Mouse (Mus musculus) cerebral cortex, adult 2 months (tissue): ENCODE data around the gene Dok4.

Source experiments
- WGBS: fragments of 180-500 bp; shearing (Covaris S2); methylation state at CpG from one replicate; pipeline ENCODE4 v1.1.7; 2018; 5-methylcytosine and 5-hydroxymethylcytosine counted together

Dok4 gene

GRCm38 (mm10) chr8:94838600-94838999, 37.5 kb downstream of the Dok4 start:
- WGBS, result under 1% methylated on average over 24 of the region's 24 CpGs

DNA sequence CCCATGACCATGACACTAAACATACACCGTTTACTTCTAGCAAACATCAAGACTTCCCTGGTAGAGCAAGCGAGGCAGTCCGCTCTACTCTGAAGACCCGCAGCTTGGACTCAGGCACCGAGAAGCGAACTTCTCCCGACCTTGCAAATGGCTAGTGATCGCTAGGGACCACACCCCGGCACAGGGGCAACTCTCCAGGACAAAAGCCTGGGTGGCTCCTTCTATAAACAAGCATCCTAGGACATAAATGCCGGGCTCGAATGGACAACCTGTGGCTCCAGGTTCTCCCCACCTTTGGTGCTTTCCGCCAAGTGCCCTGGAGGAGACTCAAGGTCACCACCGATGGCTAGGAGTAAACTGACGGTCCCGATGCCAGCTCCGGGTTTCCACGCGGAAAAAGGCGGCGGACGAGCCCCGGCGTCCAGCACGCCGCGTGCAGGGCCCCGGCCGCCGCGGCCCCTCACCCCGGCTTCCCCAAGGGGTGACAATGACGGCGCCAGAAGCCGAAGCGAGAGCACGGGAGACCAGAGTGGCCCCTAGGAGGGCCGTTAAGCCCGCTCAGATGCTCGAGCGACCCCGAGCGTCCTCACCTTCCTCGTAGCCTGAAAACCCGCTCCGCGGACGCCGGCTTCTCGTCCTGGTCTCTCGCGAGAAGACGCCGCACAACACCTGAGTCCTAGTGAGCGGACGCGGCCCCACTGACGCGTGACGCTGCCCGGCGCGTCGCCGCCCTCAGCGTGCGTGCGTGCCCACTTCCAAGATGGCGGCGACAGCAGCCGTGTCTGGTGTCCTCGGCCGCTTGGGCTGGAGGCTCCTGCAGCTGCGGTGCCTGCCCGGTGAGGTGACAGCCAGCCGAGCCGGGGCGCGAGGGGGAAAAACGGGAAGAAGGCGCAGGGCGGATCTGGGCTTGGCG, 38.2 kb downstream of the Dok4 start, which contains the start of the genes Coq9 and Ciapin1:
Gene Coq9 (plus strand): TSS at position 660 of the 913 bp plus-strand sequence.
Gene Ciapin1 (minus strand): TSS at position 697 of the 913 bp plus-strand sequence.
- under 1% methylated on average over 82 of the region's 82 CpGs for WGBS

DNA sequence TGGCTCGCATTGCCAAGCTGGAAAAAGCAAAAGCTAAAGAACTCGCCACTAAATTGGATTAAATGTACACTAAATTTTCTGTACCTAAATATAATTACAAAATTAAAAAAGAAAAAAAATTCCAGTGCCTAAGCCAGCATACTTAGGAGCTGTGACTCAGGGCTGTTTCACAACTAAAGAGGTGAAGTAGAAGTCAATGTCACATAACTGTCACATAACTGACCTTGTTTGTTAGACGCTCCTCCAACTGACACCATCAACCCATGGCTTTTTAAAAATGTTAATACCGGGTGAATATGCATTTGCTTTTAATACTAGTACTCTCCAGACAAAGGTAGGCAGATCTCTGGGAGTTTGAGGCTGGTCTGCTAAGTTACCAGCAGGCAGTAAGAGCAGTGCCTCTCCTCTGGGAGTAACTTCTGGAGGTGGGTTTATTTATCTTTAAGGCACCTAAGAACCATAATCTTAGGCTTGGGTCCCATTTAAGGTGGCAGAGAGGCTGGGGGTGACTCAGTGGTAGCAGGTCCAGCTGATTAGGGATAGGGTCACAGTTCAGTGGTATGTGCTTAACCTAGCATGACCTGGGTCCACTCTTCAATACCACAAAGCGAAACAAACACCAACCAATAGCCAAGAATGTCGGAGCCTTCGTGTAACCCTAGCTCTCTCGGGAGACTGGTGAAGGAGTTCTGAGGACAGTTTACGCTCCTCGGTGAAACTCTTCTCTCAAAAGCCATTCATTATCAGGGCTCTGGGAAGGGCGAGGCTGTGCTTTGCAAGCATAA, 39.5 kb downstream of the Dok4 start:
- WGBS, result 67% methylated on average over 11 of the region's 11 CpGs

DNA sequence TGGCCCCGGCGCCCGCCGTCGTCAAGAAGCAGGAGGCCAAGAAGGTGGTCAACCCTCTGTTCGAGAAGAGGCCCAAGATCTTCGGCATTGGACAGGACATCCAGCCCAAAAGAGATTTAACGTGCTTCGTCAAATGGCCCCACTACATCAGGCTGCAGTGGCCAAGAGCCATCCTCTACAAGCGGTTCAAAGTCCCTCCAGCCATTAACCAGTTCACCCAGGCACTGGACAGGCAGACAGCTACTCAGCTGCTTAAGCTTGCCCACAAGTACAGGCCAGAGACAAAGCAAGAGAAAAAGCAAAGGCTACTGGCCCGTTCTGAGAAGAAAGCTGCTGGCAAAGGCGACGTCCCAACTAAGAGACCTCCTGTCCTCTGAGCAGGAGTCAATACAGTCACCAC, 40.4 kb downstream of the Dok4 start:
- 85% methylated on average over 13 of the region's 13 CpGs for WGBS

DNA sequence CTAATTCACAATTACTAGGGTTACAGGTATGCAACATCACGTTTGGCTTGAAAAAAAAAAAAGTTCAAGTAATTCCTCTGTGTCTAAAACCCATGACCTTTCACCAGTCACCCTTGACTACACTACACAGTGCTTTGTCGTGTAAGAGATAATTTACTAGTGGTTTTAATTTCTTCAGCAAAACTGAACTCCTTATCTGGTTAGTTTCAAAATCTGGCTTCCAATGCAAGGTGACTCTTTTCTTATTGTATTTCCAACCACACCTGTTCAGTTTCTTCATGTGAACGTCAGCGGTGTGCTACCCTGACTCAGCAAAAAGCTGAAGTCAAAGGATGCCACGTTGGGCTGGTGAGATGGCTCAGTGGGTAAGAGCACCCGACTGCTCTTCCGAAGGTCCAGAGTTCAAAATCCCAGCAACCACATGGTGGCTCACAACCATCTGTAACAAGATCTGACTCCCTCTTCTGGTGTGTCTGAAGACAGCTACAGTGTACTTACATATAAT, 42.2 kb downstream of the Dok4 start:
- WGBS, result 70% methylated on average over 7 of the region's 7 CpGs

DNA sequence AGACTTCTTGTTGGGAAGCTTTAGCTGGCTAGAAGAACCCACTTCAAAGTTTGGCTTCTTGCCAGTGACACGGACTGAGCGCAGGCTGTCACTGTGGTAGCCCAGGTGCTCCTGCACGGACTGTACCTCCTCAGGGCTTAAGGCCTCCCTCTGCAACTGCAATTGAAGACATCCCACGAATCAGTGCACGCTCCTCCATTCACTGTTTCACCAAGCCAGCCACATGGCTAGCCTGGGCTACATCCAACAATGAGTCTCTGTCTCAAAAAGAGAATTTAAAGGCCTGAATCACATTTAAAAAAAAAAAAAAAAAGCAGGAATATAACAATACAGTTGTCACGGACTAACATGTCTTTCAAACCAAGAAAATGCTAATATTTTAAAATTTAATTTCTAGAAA, 47.8 kb downstream of the Dok4 start:
- WGBS, result 81% methylated on average over 6 of the region's 6 CpGs

GRCm38 (mm10) chr8:94826210-94826609, 49.9 kb downstream of the Dok4 start:
- 94% methylated on average over 5 of the region's 5 CpGs for WGBS

GRCm38 (mm10) chr8:94825170-94825569, 51.0 kb downstream of the Dok4 start:
- WGBS, result 85% methylated on average over 6 of the region's 6 CpGs

- 73% methylated on average over 23 of the region's 23 CpGs for WGBS
Observed at GRCm38 (mm10) chr8:94822637-94823560, 53.2 kb downstream of the Dok4 start.

DNA sequence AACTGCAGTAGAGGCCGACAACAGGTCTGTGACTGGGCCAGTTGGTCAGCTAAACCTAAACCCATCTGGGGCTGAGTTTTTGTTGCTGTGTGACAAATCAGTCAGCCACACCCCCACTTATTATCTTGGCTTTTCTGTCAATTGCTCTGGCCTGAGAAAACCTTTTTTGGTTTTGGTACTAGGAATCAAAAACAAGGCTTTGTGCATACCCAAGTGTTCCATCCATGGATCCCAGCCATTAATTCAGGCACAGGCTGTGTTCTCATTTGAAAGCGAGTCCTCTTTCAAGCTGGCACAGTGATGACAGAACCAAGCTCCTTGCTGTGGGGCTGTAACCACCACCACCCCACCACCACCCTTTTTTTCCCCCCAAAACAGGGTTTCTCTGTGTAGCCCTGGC, 54.7 kb downstream of the Dok4 start:
- WGBS, result 64% methylated on average over 2 of the region's 2 CpGs

GRCm38 (mm10) chr8:94820553-94820952, 55.6 kb downstream of the Dok4 start:
- WGBS, result 76% methylated on average over 7 of the region's 7 CpGs

- WGBS, result 84% methylated on average over 6 of the region's 6 CpGs
Observed at GRCm38 (mm10) chr8:94819671-94820179, 56.4 kb downstream of the Dok4 start.

DNA sequence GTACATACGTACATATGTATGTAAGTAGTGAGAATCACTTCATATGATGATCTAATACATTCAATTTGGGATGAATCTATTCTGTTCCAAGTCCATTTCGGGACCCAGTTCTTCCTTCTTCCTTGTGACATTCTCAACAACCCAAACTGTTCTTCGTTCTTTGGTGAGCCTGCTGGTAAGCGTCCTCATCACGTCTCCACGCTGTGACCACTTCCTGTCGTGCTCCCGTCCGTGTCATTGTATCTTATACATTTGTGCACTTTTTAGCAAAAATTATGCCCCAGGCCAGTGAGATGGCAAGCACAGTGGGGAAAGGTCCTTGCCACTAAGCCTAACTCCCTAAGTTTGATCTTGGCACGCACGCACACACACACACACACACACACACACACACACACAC, 58.2 kb downstream of the Dok4 start:
- 80% methylated on average over 11 of the region's 11 CpGs for WGBS

- WGBS, result 0% methylated on average over 1 of the region's 1 CpGs
Observed at GRCm38 (mm10) chr8:94814556-94814955, 61.6 kb downstream of the Dok4 start.
